Mouse (Mus musculus): ENCODE data around the gene Snx10. TPM values are rescaled to one million over a fixed set of nuclear protein-coding genes. Genes with fewer than 3 reads are reported as not detected.

Gene Snx10
- polyA plus RNA-seq, 1 experiment from 2014 or later: 19.7 TPM

DNA sequence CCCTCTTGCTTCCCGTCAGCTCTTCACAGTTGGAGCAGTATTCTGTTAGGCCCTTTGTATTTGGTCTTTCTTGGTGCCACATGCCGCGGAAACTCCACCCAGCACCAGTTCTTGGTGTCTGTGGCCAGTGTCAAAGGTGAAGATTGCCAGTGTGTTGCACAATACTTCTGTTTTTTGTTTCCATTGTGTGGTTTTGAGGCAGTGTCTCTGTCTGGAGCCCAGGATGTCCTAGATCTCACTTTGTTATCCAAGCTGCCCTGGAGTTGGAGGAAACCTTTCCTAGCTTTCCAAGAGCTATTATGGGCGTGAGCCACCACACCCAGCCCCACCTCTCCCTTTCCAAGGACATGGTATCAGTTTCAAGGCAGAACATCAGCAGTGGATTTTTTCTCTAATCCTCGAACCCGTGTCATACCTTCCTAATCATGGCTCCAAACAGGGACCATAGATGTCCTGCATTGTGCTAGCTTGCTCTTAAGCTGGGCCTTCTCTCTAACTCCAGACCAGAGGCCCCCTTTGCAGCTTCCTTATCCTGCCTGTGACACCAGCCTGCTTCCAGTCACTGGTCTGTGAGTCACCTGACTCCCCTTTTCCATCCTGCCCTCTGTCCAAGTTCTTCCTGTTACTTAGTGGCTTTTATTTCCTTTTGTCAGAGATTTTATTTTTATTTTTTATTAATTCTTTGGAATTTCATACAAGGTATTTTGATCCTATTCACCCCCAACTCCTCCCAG, 9.9 kb downstream of the Snx10 start:
- H3K36me3 ChIP-seq (ENCODE audit: control insufficient read depth, insufficient read depth, low read length): no peaks in the 10 kb centered on the region
- 73% methylated on average over 6 of the region's 6 CpGs for WGBS
- H3K27me3 ChIP-seq (ENCODE audit: control insufficient read depth, insufficient read depth, low read length): no peaks in the 10 kb centered on the region
- peaks cover 0 to 8% of the 10 kb centered on the region in 2 experiments; a peak in 2 of 4 replicates for H3K4me1 ChIP-seq (ENCODE audit: control insufficient read depth in 2 of 2, insufficient read depth in 2 of 2, low read length in 2 of 2)
- H3K4me2 ChIP-seq (ENCODE audit: low read length): no peak overlapping the region
- H3K9ac ChIP-seq (ENCODE audit: low read length): no peak overlapping the region
- ATAC-seq (ENCODE audit: insufficient number of reproducible peaks, insufficient read depth, low FRiP score, low read depth): no peak
- H3K27ac ChIP-seq (replicated peaks in 1 of 2; ENCODE audit: control insufficient read depth in 1 of 2, insufficient read depth in 1 of 2, low read depth in 2 of 2, low read length in 2 of 2): no peak overlapping the region
- no peaks in the 10 kb centered on the region for H3K9me3 ChIP-seq (ENCODE audit: control insufficient read depth, low read length)
- no peak overlapping the region for H3K4me3 ChIP-seq (ENCODE audit: control insufficient read depth in 1 of 2, insufficient read depth in 1 of 2, low read depth in 1 of 2, low read length in 2 of 2)

GRCm38 (mm10) chr6:51535571-51535970, 11.9 kb downstream of the Snx10 start:
- Histone ChIP-seq H3K9ac (ENCODE audit: low read length) (no peak overlapping the region), H3K4me1 (ENCODE audit: control insufficient read depth in 2 of 2, insufficient read depth in 2 of 2, low read length in 2 of 2) (peaks cover 0 to 8% of the 10 kb centered on the region in 2 experiments; a peak in 2 of 4 replicates), H3K27ac (replicated peaks in 1 of 2; ENCODE audit: control insufficient read depth in 1 of 2, insufficient read depth in 1 of 2, low read depth in 2 of 2, low read length in 2 of 2) (no peak overlapping the region), H3K9me3 (ENCODE audit: control insufficient read depth, low read length) (0 out of 2 replicates have a peak, but pooled peaks cover 3% of the 10 kb centered on the region), H3K4me2 (ENCODE audit: low read length) (no peak overlapping the region), H3K4me3 (ENCODE audit: control insufficient read depth in 1 of 2, insufficient read depth in 1 of 2, low read depth in 1 of 2, low read length in 2 of 2) (no peak overlapping the region), H3K27me3 (ENCODE audit: control insufficient read depth, insufficient read depth, low read length) (no peaks in the 10 kb centered on the region), H3K36me3 (ENCODE audit: control insufficient read depth, insufficient read depth, low read length) (no peaks in the 10 kb centered on the region)
- 91% methylated on average over 10 of the region's 10 CpGs for WGBS
- ATAC-seq (ENCODE audit: insufficient number of reproducible peaks, insufficient read depth, low FRiP score, low read depth): no peak

GRCm38 (mm10) chr6:51540525-51540924, 16.8 kb downstream of the Snx10 start:
- H3K9ac ChIP-seq (ENCODE audit: low read length): no peak overlapping the region
- no peak overlapping the region for H3K4me3 ChIP-seq (ENCODE audit: control insufficient read depth in 1 of 2, insufficient read depth in 1 of 2, low read depth in 1 of 2, low read length in 2 of 2)
- no peak overlapping the region for H3K27ac ChIP-seq (replicated peaks in 1 of 2; ENCODE audit: control insufficient read depth in 1 of 2, insufficient read depth in 1 of 2, low read depth in 2 of 2, low read length in 2 of 2)
- peaks cover 3% of the 10 kb centered on the region in 2 experiments; a peak in 3 of 4 replicates for H3K4me1 ChIP-seq (ENCODE audit: control insufficient read depth in 2 of 2, insufficient read depth in 2 of 2, low read length in 2 of 2)
- H3K27me3 ChIP-seq (ENCODE audit: control insufficient read depth, insufficient read depth, low read length): no peaks in the 10 kb centered on the region
- no peak for ATAC-seq (ENCODE audit: insufficient number of reproducible peaks, insufficient read depth, low FRiP score, low read depth)
- H3K4me2 ChIP-seq (ENCODE audit: low read length): no peak overlapping the region
- WGBS: 88% methylated on average over 6 of the region's 6 CpGs
- 0 out of 2 replicates have a peak, but pooled peaks cover 3% of the 10 kb centered on the region for H3K9me3 ChIP-seq (ENCODE audit: control insufficient read depth, low read length)
- no peaks in the 10 kb centered on the region for H3K36me3 ChIP-seq (ENCODE audit: control insufficient read depth, insufficient read depth, low read length)

- Histone ChIP-seq H3K9ac (ENCODE audit: low read length) (no peak overlapping the region), H3K27ac (replicated peaks in 1 of 2; ENCODE audit: control insufficient read depth in 1 of 2, insufficient read depth in 1 of 2, low read depth in 2 of 2, low read length in 2 of 2) (no peak overlapping the region), H3K4me3 (ENCODE audit: control insufficient read depth in 1 of 2, insufficient read depth in 1 of 2, low read depth in 1 of 2, low read length in 2 of 2) (no peak overlapping the region), H3K9me3 (ENCODE audit: control insufficient read depth, low read length) (0 out of 2 replicates have a peak, but pooled peaks cover 3% of the 10 kb centered on the region), H3K4me1 (ENCODE audit: control insufficient read depth in 2 of 2, insufficient read depth in 2 of 2, low read length in 2 of 2) (peaks cover 3 to 5% of the 10 kb centered on the region in 2 experiments; a peak in 3 of 4 replicates), H3K4me2 (ENCODE audit: low read length) (no peak overlapping the region), H3K36me3 (ENCODE audit: control insufficient read depth, insufficient read depth, low read length) (no peaks in the 10 kb centered on the region), H3K27me3 (ENCODE audit: control insufficient read depth, insufficient read depth, low read length) (no peaks in the 10 kb centered on the region)
- 84% methylated on average over 7 of the region's 7 CpGs for WGBS
- ATAC-seq (ENCODE audit: insufficient number of reproducible peaks, insufficient read depth, low FRiP score, low read depth): no peak
Observed at GRCm38 (mm10) chr6:51541422-51541821, 17.7 kb downstream of the Snx10 start.

- WGBS: 78% methylated on average over 4 of the region's 4 CpGs
- H3K4me3 ChIP-seq (ENCODE audit: control insufficient read depth in 1 of 2, insufficient read depth in 1 of 2, low read depth in 1 of 2, low read length in 2 of 2): no peak overlapping the region
- ATAC-seq (ENCODE audit: insufficient number of reproducible peaks, insufficient read depth, low FRiP score, low read depth): no peak
Observed at GRCm38 (mm10) chr6:51542147-51542546, 18.4 kb downstream of the Snx10 start.

DNA sequence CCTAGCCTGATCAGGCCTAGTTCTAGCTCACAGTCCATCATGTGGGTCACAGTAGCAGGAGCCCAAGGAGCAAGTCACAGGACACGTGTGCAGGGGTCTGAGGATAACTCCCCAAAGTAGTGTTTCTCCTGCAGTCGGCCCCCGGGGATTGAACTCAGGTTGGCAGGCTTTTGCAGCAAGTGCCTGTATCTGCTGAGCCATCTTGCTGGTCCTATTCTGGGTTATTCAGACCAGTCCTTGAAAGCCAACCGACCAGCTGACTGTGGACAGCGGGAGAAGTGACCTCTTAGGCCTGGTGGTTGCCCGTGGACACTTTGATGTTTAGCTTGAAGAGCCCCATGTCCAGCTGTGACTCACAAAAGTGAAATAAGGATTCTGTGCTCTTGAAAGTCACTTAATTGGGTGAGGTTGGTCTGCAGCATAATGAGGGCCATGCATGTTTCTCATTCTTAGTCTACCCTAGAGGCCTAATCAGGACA, 20.0 kb downstream of the Snx10 start:
- ATAC-seq (ENCODE audit: insufficient number of reproducible peaks, insufficient read depth, low FRiP score, low read depth): no peak
- 0 out of 2 replicates have a peak, but pooled peaks cover 3% of the 10 kb centered on the region for H3K9me3 ChIP-seq (ENCODE audit: control insufficient read depth, low read length)
- H3K4me3 ChIP-seq (ENCODE audit: control insufficient read depth in 1 of 2, insufficient read depth in 1 of 2, low read depth in 1 of 2, low read length in 2 of 2): no peak overlapping the region
- H3K27ac ChIP-seq (replicated peaks in 1 of 2; ENCODE audit: control insufficient read depth in 1 of 2, insufficient read depth in 1 of 2, low read depth in 2 of 2, low read length in 2 of 2): no peak overlapping the region
- H3K27me3 ChIP-seq (ENCODE audit: control insufficient read depth, insufficient read depth, low read length): no peaks in the 10 kb centered on the region
- H3K36me3 ChIP-seq (ENCODE audit: control insufficient read depth, insufficient read depth, low read length): no peaks in the 10 kb centered on the region
- no peak overlapping the region for H3K4me2 ChIP-seq (ENCODE audit: low read length)
- peaks cover 3 to 5% of the 10 kb centered on the region in 2 experiments; a peak in 3 of 4 replicates for H3K4me1 ChIP-seq (ENCODE audit: control insufficient read depth in 2 of 2, insufficient read depth in 2 of 2, low read length in 2 of 2)
- H3K9ac ChIP-seq (ENCODE audit: low read length): no peak overlapping the region
- 73% methylated on average over 6 of the region's 6 CpGs for WGBS

More at GRCm38 (mm10) chr6:51542147-51542546, 18.4 kb downstream of the Snx10 start:
- Histone ChIP-seq H3K4me2 (ENCODE audit: low read length) (no peak overlapping the region), H3K27ac (replicated peaks in 1 of 2; ENCODE audit: control insufficient read depth in 1 of 2, insufficient read depth in 1 of 2, low read depth in 2 of 2, low read length in 2 of 2) (no peak overlapping the region), H3K27me3 (ENCODE audit: control insufficient read depth, insufficient read depth, low read length) (no peaks in the 10 kb centered on the region), H3K4me1 (ENCODE audit: control insufficient read depth in 2 of 2, insufficient read depth in 2 of 2, low read length in 2 of 2) (peaks cover 3 to 5% of the 10 kb centered on the region in 2 experiments; a peak in 3 of 4 replicates), H3K36me3 (ENCODE audit: control insufficient read depth, insufficient read depth, low read length) (no peaks in the 10 kb centered on the region), H3K9ac (ENCODE audit: low read length) (no peak overlapping the region), H3K9me3 (ENCODE audit: control insufficient read depth, low read length) (0 out of 2 replicates have a peak, but pooled peaks cover 3% of the 10 kb centered on the region)

- ATAC-seq (ENCODE audit: insufficient number of reproducible peaks, insufficient read depth, low FRiP score, low read depth): no peak
- H3K9me3 ChIP-seq (ENCODE audit: control insufficient read depth, low read length): 0 out of 2 replicates have a peak, but pooled peaks cover 2% of the 10 kb centered on the region
- no peak overlapping the region; a peak in 1 of 4 replicates for H3K27ac ChIP-seq (replicated peaks in 1 of 2; ENCODE audit: control insufficient read depth in 1 of 2, insufficient read depth in 1 of 2, low read depth in 2 of 2, low read length in 2 of 2)
- no peaks in the 10 kb centered on the region for H3K36me3 ChIP-seq (ENCODE audit: control insufficient read depth, insufficient read depth, low read length)
- no peaks in the 10 kb centered on the region for H3K27me3 ChIP-seq (ENCODE audit: control insufficient read depth, insufficient read depth, low read length)
- H3K9ac ChIP-seq (ENCODE audit: low read length): peak overlapping the region; percentile 27; the same call in 1 of the 2 replicates
- H3K4me3 ChIP-seq (ENCODE audit: control insufficient read depth in 1 of 2, insufficient read depth in 1 of 2, low read depth in 1 of 2, low read length in 2 of 2): peak overlapping the region in 1 of 2 experiments; percentile 8; a peak in 1 of 4 replicates
- 47% methylated on average over 7 of the region's 7 CpGs for WGBS
- peak overlapping the region; percentile 42 for H3K4me2 ChIP-seq (ENCODE audit: low read length)
- H3K4me1 ChIP-seq (ENCODE audit: control insufficient read depth in 2 of 2, insufficient read depth in 2 of 2, low read length in 2 of 2): peaks cover 3 to 5% of the 10 kb centered on the region in 2 experiments; a peak in 3 of 4 replicates
Observed at GRCm38 (mm10) chr6:51544118-51544681, 20.5 kb downstream of the Snx10 start.
